Mouse (Mus musculus) kidney, adult 2 months (tissue): ENCODE measurements around the gene Bri3bp.

ENCODE experiments used
- CTCF ChIP-seq: fragments of 200-500 bp; conservative IDR thresholded peaks from 2 replicates; pipeline ENCODE4 v1.5.1; 2011; ENCODE audit warnings: low read depth, mild to moderate bottlenecking, control low read depth, low read length, moderate library complexity, mixed read lengths; ENCODE audit not compliant: insufficient read depth, insufficient read length
- POLR2A ChIP-seq: fragments of 200-500 bp; IDR thresholded peaks from one replicate; pipeline ENCODE4 v1.6.1; 2011; ENCODE audit warnings: low read depth, low read length, control low read depth

DNA sequence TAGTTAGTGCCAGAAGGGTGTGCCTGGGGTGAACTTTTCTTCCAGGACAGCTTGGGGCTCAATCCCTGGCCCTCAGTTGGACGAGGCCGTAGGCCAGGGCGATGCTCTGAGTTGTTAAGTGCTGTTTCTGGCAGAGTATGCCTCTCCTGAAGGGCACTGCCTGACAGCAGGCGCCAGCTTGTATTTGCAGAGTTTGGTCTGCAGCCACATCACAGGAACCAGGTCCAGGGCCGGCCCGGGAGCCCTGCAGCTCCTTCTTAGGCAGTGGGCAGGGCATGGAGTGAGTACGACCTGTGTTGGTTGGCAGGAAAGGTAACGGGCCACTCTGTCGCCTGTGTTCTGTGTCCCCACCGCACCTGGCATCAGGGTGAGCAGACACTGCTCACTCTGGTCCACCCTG lies 49.7 kb downstream of the Bri3bp start:
- TF ChIP-seq POLR2A = no peak
- no peak for TF ChIP-seq CTCF
